Mouse (Mus musculus) kidney, postnatal 36 days (tissue): ENCODE measurements around the gene 4921536K21Rik.
A peak's percentile ranks its signal among the peaks of the same experiment; 100 is the strongest.

Experiments used
- DNase-seq, 2 experiments: peaks; one replicate each; pipeline ENCODE4 v3.0.0; 2021 to 2022; ENCODE audit warnings: mixed read lengths in 2 of 2

4921536K21Rik gene

GRCm38 (mm10) chr11:3910513-3911310 is 15.8 kb upstream of the 4921536K21Rik start:
- DNase-seq: peak in 1 of 2 experiments; percentile 51

GRCm38 (mm10) chr11:3909236-3909635 is 14.3 kb upstream of the 4921536K21Rik start:
- DNase-seq: no peak

GRCm38 (mm10) chr11:3905446-3905845 is 10.5 kb upstream of the 4921536K21Rik start:
- no peak for DNase-seq

GRCm38 (mm10) chr11:3904673-3905072 is 9.8 kb upstream of the 4921536K21Rik start:
- DNase-seq: no peak

- peak; percentile 96 to 97 for DNase-seq
Observed at GRCm38 (mm10) chr11:3903046-3903445, 8.1 kb upstream of the 4921536K21Rik start.

- no peak for DNase-seq
Observed at GRCm38 (mm10) chr11:3902516-3902915, 7.6 kb upstream of the 4921536K21Rik start.

GRCm38 (mm10) chr11:3900296-3900695 is 5.4 kb upstream of the 4921536K21Rik start:
- no peak for DNase-seq

GRCm38 (mm10) chr11:3895933-3896332 is 1.0 kb upstream of the 4921536K21Rik start:
- peak in 1 of 2 experiments; percentile 33 for DNase-seq

GRCm38 (mm10) chr11:3895458-3895857 is 560 bp upstream of the 4921536K21Rik start:
- DNase-seq: peak; percentile 25 to 60

GRCm38 (mm10) chr11:3893970-3894369 is 928 bp downstream of the 4921536K21Rik start:
- DNase-seq: no peak

GRCm38 (mm10) chr11:3887331-3887730 is 7.6 kb downstream of the 4921536K21Rik start:
- no peak for DNase-seq

GRCm38 (mm10) chr11:3883711-3884110 is 11.2 kb downstream of the 4921536K21Rik start:
- DNase-seq: no peak

GRCm38 (mm10) chr11:3879836-3880235 is 15.1 kb downstream of the 4921536K21Rik start:
- peak; percentile 77 to 91 for DNase-seq

GRCm38 (mm10) chr11:3878660-3879059 is 16.2 kb downstream of the 4921536K21Rik start:
- DNase-seq: no peak

GRCm38 (mm10) chr11:3876419-3876818 is 18.5 kb downstream of the 4921536K21Rik start:
- DNase-seq: no peak

GRCm38 (mm10) chr11:3864343-3864742 is 30.6 kb downstream of the 4921536K21Rik start:
- peak in 1 of 2 experiments; percentile 16 for DNase-seq

GRCm38 (mm10) chr11:3863454-3864112 is 31.3 kb downstream of the 4921536K21Rik start, which contains the start of gene Osbp2:
Osbp2 (minus strand) TSS chr11:3863903.
- peak; percentile 72 to 88 for DNase-seq

GRCm38 (mm10) chr11:3862661-3863453 is 32.0 kb downstream of the 4921536K21Rik start:
- no peak for DNase-seq

GRCm38 (mm10) chr11:3860361-3860760 is 34.5 kb downstream of the 4921536K21Rik start:
- DNase-seq: no peak

- DNase-seq: no peak
Observed at GRCm38 (mm10) chr11:3859778-3860177, 35.1 kb downstream of the 4921536K21Rik start.

GRCm38 (mm10) chr11:3857902-3858301 is 37.0 kb downstream of the 4921536K21Rik start:
- no peak for DNase-seq

GRCm38 (mm10) chr11:3855846-3856245 is 39.1 kb downstream of the 4921536K21Rik start:
- DNase-seq: no peak

GRCm38 (mm10) chr11:3854156-3854555 is 40.7 kb downstream of the 4921536K21Rik start:
- DNase-seq: no peak
